Mouse (Mus musculus): Measurements from ENCODE around the gene Map6. TPM values are rescaled to one million over a fixed set of nuclear protein-coding genes. Genes with fewer than 3 reads are reported as not detected.
A peak's percentile ranks its signal among the peaks of the same experiment; 100 is the strongest.

Map6 gene
- total RNA-seq, 2 experiments from 2014 or later: 2.9 to 3.3 TPM

DNA sequence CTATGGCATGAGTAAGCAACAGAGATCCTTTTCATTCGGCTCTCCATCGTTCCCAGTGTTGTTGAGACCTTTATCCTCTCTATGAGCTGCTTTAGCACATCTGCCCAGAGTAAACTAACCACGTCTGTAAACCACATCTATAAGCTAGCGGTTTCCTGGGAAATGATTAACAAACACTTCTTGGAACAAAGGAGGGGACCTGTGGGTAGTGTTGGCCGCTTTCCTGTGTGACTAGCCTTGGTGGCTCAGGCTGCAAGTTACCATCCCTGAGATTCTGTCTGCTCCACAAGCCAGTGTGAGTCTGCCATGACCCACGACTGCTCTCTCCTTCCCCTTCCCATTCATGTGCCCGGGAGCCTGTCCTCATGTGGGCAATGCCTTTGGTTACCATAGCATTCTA lies 44.2 kb downstream of the Map6 start:
- DNase-seq: no peak
- intact Hi-C loops (cut with DNase I): no loop called here

- intact Hi-C loops (cut with DNase I): no loop called here
- DNase-seq: no peak
These were observed 44.8 kb downstream of the Map6 start for GRCm38 (mm10) chr7:99312058-99312457.

DNA sequence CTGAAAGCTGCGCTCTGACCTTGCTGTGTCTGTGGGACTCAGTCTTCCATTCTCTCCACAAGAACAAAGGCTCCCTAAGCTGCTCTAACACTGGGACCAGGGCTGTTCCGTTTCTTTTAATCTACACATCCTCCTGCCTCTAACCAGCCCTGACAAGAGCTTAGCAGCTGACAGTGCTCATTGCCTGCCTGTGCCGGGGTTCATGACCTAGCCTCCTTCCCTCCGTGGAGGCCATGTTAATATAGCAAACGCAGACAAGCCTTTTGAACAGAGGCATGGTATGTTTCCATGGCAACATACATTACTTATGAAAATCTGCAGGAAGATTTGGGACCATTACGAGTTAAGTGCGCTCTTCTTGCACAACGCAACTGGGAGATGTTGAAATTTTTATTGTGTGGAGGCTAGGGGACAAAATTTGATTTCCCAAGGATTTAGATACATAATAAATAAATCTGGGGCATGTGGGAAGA lies 45.5 kb downstream of the Map6 start:
- intact Hi-C loops (cut with DNase I): no loop called here
- no peak for DNase-seq

GRCm38 (mm10) chr7:99313253-99313652 lies 46.0 kb downstream of the Map6 start:
- DNase-seq: no peak
- intact Hi-C loops (cut with DNase I): no loop called here

DNA sequence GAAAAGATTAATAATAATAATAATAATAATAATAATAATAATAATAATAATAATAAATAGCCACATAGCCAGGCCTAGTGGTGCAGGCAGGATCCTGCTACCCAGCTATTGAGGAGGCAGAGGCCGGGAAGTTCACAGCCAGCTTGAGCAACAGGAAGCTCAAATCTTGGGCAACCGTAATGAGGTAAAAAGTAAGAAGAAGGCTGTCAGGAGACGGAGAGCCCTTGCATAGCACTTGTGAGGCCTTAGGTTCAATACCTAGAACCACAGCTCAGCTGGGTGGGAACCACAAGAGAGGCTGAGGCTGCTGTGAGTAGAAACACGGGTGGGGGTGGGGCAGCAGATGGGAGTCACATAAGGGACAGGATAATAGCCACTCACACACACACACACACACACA lies 47.3 kb downstream of the Map6 start:
- no peak for DNase-seq
- intact Hi-C loops (cut with DNase I): no loop called here

- DNase-seq: no peak
These were observed 49.0 kb downstream of the Map6 start for GRCm38 (mm10) chr7:99316207-99316606.

DNA sequence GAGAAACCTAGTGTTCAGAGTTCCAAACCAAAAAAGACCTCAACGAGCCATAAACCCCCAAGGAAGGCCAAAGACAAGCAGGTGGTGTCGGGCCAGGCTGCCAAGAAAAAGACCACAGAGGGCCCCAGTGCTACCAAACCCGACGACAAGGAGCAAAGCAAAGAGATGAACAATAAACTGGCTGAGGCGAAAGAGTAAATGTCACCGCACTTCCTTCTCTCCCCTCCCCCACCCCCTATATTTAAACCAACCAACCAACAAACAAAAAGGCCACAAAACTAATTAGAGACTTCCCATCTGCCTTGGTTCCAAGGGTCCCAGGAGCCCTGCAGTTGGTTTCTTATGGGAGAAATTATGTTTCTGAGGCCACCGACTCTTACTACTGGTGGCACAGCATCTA lies 50.2 kb downstream of the Map6 start:
- intact Hi-C loops (cut with DNase I): no loop called here

More at GRCm38 (mm10) chr7:99316207-99316606, 49.0 kb downstream of the Map6 start:
- intact Hi-C loops (cut with DNase I): no loop called here

DNA sequence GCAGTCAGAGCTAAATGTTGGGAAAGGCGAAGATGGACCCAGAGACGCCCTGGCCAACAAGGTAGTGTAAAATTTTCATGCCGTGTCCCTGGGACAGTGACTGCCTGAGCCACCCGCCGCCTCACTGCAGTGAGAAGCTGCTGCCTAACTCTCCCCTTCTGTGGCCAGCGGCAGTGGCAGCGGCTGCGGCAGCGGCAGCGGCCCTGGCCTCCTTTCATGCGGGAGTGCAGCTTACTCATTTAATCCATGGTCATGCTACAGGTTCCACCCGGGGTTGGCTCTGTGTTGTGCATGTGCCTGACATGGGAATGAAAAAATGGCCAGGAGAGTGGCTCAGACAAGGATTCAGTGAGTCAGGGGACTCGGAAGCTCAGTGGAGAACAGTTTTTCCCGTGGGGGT lies 53.3 kb downstream of the Map6 start:
- no peak for DNase-seq
- intact Hi-C loops (cut with DNase I): no loop called here

More for the DNA sequence above, 50.2 kb downstream of the Map6 start:
- DNase-seq: no peak

DNA sequence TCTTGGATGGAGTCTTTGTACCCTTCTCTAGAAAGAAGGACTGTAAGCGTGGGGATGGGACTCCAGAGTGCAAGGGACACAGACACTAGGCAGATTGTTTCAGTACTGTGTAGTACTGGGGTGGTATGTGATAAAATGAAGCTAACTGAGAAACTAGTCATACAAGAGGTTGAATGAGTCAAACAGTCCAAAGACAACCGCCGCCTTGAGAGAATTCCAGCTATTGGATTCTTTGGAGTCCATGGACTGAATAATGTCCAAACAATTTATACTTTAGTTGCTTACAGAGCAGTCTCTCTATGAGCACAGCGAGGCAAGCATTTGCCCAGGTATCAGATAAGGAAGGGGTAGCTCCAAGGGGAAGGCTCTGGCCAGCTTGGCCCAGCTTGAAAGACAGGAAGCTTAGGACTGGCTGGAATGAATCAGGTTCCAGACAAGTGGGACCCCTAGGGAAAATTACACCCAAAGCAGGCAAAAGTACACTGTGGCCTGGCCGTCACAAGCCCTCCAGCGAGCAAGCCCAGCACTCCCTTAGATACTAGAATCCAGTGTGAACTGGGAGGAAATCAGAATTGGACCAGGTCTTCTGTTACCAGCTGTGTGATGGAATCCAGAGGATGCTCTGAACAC lies 55.6 kb downstream of the Map6 start:
- intact Hi-C loops (cut with DNase I): no loop called here
- DNase-seq: no peak

- intact Hi-C loops (cut with DNase I): no loop called here
- DNase-seq: no peak
These were observed 56.1 kb downstream of the Map6 start for GRCm38 (mm10) chr7:99323321-99323700.

DNA sequence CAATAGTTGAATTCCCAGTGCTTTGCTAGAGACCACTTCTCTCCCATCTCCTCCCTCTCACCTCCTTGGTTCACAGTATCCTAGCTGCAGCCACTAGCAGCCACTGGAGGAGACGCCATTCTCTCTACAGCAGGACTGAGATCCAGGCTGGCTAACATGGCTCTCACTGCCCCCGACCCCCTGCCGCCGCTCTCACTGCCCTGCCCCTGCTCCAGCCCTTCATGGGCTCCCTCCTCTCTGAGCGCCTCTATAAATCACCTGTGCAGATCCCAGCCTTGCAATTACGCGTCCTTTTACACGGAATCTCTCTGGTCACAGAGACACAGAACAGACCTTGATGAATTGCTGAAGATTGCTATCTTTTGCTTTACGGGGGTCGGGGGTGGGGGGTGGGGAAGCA lies 57.6 kb downstream of the Map6 start:
- DNase-seq: no peak
- intact Hi-C loops (cut with DNase I): no loop called here

DNA sequence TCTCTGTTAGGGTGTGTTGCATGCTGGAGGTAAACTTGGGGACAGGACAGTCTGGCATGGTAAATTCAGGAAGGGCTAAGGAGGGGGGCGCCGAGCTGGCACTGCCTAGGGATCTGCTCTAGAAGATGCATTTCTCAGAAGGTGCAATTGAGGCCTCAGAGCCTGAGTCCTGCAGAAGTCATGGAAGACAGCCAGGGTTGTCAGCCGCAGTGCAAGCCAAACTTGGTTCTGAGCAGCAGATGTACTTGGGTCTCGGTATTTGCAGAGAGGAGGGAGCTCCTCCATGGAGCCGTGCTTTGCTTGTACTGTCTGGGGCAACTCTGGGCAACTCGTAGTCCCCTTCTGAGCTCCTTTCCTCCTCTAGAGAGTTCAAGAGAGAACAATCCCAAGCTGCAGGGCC lies 58.9 kb downstream of the Map6 start:
- intact Hi-C loops (cut with DNase I): no loop called here
- DNase-seq: peak in 1 of 2 experiments; percentile 25

DNA sequence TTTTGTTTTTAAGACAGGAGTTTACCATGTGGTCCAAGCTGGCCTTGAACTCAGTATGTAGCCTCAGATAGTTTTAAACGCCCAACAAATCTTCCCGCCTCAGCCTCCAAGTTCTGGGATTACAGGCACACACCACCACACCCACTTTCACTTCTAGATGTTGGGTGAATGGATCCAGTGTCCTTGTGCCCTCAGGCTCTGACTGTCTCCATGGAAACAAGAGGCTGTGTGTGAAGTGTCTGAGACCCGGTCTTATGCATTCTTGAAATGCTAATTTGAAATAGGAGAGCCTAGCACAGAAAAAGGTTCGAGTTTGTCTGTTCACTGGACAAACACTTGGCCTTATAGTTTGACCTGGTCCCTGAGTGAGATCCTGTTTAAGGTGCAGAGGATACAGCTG lies 61.6 kb downstream of the Map6 start:
- intact Hi-C loops (cut with DNase I): no loop called here
- no peak for DNase-seq

DNA sequence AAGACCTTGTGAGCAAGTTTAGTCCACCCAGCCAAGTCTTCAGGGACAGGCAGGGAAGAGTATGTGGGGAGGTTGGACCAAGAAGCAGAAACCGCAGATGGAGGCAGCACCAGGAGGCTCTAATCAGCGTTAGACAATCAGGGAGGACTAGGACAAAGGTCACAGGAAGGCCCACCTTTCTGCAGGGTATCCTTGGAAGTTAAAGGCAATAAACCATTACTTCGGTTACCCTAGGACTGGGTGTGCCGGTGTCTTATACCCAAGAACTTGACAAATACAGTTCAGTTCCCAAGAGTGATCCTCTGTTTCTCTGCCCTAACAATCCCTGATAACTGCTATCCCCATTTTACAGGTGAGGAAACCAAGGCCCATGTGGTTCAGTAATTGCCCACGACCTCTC lies 62.8 kb downstream of the Map6 start:
- intact Hi-C loops (cut with DNase I): no loop called here
- DNase-seq: no peak

- peak; percentile 87 to 95 for DNase-seq
- intact Hi-C loops (cut with DNase I): loop anchor here (1.0 to 2.0 kb wide), 2 partner anchors 32 to 118 kb away; no protein-coding TSS in a partner anchor
These were observed 65.7 kb downstream of the Map6 start for GRCm38 (mm10) chr7:99332774-99333480.

DNA sequence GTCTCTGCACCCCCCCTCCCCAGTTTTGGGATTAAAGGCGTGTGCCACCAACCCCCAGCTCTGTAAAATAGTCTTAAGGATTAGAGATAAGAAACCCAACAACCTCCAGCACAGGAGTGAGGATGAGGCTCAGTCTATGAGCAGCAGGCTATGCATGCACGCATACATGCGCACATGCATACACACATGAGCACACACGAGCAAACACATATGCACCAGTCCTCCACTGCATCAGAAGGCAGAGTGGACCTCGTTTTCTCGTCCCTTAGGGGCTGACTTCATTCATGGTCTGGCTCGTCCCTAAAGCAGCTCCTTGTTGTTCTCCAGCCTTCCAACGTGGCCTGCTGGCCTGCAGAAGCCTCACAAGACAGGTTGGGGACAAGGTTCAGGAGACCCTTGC lies 73.5 kb downstream of the Map6 start:
- intact Hi-C loops (cut with DNase I): no loop called here
- no peak for DNase-seq

- intact Hi-C loops (cut with DNase I): no loop called here
- DNase-seq: no peak
These were observed 76.3 kb downstream of the Map6 start for GRCm38 (mm10) chr7:99343577-99343976.

DNA sequence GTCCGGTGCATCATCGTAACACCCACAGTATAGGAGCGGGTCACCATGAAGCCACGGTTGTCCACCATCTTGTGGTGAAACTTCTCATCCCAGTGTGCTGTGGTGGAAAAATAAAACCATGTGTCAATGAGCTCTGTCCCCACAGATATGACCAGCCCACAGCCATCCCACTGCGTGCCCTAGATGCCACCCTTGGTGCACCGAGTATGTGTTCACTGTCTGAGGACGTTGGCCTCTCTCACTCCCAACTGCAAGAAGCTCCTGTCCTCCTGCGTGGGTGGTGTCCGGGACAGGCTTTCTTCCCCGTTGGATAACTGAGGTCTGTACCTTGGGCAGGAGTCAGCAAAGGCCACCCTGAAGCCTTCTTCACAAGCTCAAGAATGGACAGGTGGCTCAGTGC lies 80.0 kb downstream of the Map6 start:
- DNase-seq: no peak
- intact Hi-C loops (cut with DNase I): no loop called here

DNA sequence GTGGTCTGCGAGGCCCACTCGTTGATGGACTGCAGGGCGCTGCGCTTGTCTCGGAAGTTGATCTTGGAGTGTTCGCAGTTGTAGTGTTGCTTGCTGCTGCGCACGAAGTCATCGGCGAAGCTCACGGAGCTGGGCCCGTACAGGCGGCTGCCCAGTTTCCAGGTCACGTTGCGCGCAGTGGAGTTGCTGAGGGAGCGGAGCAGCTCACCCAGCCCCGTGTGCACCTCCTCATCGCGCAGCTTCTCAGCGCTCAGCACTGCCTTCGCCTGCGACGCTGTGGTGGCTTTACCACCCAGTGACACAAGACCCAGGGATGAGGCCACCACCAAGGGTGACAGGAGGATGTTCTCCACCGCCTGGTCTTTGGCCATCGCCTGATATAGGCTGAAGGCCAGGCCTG lies 81.6 kb downstream of the Map6 start:
- no peak for DNase-seq
- intact Hi-C loops (cut with DNase I): no loop called here

- intact Hi-C loops (cut with DNase I): loop anchor here (1.0 kb wide), 1 partner anchor 10 kb away; no protein-coding TSS in a partner anchor
- peak in 1 of 2 experiments; percentile 21 for DNase-seq
These were observed 82.8 kb downstream of the Map6 start for GRCm38 (mm10) chr7:99349782-99350720.

Measured in heart, postnatal 36 days (tissue).